Mouse (Mus musculus): Measurements from ENCODE around the gene Masp1. TPM values are rescaled to one million over a fixed set of nuclear protein-coding genes. Genes with fewer than 3 reads are reported as not detected.
A peak's percentile ranks its signal among the peaks of the same experiment; 100 is the strongest.

Gene Masp1
- polyA plus RNA-seq, 1 experiment = 16.4 TPM

DNA sequence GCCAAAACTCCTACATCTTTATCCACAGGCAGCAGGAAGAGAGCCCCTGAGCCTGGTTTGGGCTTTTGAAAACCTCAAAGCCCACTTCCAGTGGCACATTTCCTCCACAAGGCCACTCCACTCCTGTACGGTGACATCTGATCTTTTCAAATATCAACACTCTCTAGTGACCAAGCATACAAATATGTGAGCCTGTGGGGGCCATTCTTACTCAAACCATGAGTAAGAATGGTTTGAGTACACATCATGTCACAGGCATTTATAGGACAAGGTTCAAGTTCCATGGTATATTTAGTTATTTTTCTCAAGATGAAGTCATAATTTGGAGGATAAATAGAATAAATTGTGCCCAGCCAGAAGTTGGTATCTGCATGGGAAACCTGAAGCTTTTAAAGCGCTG lies 70.7 kb downstream of the Masp1 start:
- no peak overlapping the region for H3ac ChIP-seq (ENCODE audit: control insufficient read depth, insufficient read length)

DNA sequence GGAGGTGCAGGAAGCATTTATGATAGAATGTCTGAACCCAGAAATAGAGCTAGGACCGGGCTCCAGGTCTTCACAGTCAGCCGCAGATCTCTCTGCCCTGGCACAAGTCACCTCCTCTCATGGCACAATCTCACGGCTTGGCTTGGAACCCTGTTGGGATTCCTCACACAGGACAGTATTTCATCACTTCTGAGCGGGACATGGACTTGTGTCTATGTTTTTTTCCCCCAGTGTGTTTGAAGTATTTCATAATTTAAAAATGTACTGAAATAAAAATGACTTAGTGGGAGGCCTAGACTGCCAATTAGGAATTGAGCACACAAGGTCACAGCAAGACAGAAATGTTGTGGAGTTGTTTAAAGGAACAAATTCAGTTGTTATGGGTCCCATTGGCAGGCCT lies 76.4 kb downstream of the Masp1 start:
- TF ChIP-seq E2F4 (IDR thresholded peaks at IDR 0.05; ENCODE audit: insufficient read depth) = no peak
- no peak for TF ChIP-seq TCF3 (IDR thresholded peaks at IDR 0.05; ENCODE audit: insufficient read length, low read depth)
- no peak for TF ChIP-seq POLR2AphosphoS2 (IDR thresholded peaks at IDR 0.05; ENCODE audit: insufficient read length, low read depth)
- Histone ChIP-seq H3K79me2 (ENCODE audit: control insufficient read depth, insufficient read depth) (no peaks in the 10 kb centered on the region), H3K27me3 (ENCODE audit: control insufficient read depth, insufficient read depth, insufficient read length) (no peaks in the 10 kb centered on the region), H3ac (ENCODE audit: control insufficient read depth, insufficient read length) (no peak overlapping the region), H3K4me3 (no peak overlapping the region), H3K36me3 (ENCODE audit: control insufficient read depth, insufficient read depth) (no peaks in the 10 kb centered on the region), H3K4me2 (ENCODE audit: low read depth) (no peak overlapping the region)

More for the DNA sequence above, 70.7 kb downstream of the Masp1 start:
- no peak overlapping the region for H3K4me3 ChIP-seq
- no peaks in the 10 kb centered on the region for H3K36me3 ChIP-seq (ENCODE audit: control insufficient read depth, insufficient read depth)
- H3K4me2 ChIP-seq (ENCODE audit: low read depth) = no peak overlapping the region
- H3K79me2 ChIP-seq (ENCODE audit: control insufficient read depth, insufficient read depth) = no peaks in the 10 kb centered on the region
- TF ChIP-seq CEBPB (IDR thresholded peaks at IDR 0.05; ENCODE audit: insufficient read depth, poor library complexity, severe bottlenecking) = 0 out of 2 replicates have a peak, but pooled peaks have one; percentile 31
- no peak for TF ChIP-seq TCF3 (IDR thresholded peaks at IDR 0.05; ENCODE audit: insufficient read length, low read depth)
- H3K27me3 ChIP-seq (ENCODE audit: control insufficient read depth, insufficient read depth, insufficient read length) = no peaks in the 10 kb centered on the region

DNA sequence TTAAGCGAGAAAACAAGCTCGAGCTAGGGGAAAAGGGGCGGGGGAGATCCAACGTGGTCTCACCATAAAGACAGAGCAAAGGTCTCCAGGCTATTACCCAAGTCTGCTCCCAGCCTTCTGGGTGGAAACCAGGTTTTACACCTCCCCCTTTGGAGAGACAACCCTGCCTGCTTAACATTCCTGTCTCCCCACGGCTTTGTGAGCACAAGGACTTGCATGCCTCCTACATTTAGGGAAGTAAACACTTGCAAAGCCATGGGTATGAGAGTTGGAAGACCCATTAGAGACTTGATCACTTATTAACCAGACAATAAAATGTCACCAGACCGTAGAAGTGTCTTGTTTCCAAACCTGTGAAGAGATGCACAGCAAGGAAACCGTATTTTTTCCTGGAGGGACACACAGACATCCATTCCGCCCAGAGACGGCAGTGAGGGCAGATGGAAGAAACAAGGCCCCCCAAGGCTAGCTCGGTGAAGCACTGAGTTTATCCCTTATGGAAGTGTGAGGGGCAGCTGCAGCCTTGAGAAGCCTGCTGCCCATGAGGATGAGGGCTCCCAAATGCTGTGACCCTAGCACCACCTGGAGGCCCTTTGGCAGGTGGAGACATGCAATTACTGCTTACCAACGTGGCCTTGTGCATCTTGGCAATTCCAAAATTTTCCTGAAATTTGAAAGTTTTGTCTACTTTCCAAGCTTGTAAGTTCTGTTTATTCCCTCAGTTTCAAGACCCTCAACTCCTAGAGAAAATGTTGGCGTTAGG lies 83.0 kb downstream of the Masp1 start:
- H3K27me3 ChIP-seq (ENCODE audit: control insufficient read depth, insufficient read depth, insufficient read length) = no peaks in the 10 kb centered on the region
- TF ChIP-seq SRF (IDR thresholded peaks at IDR 0.05; ENCODE audit: control insufficient read depth, insufficient read length, low read depth) (no peak), POLR2AphosphoS2 (IDR thresholded peaks at IDR 0.05; ENCODE audit: insufficient read length, low read depth) (no peak), MYOD1 (IDR thresholded peaks at IDR 0.05; ENCODE audit: control insufficient read depth in 1 of 3, insufficient read length in 2 of 3, low read depth in 2 of 3) (no peak), POLR2A (IDR thresholded peaks at IDR 0.05; ENCODE audit: insufficient read length, low read depth) (no peak), E2F4 (IDR thresholded peaks at IDR 0.05; ENCODE audit: insufficient read depth) (no peak), CEBPB (IDR thresholded peaks at IDR 0.05; ENCODE audit: insufficient read depth, poor library complexity, severe bottlenecking) (no peak)
- H3ac ChIP-seq (ENCODE audit: control insufficient read depth, insufficient read length) = no peak overlapping the region
- H3K4me3 ChIP-seq = no peak overlapping the region
- no peak overlapping the region for H3K4me2 ChIP-seq (ENCODE audit: low read depth)
- H3K36me3 ChIP-seq (ENCODE audit: control insufficient read depth, insufficient read depth) = no peaks in the 10 kb centered on the region
- no peaks in the 10 kb centered on the region for H3K79me2 ChIP-seq (ENCODE audit: control insufficient read depth, insufficient read depth)

DNA sequence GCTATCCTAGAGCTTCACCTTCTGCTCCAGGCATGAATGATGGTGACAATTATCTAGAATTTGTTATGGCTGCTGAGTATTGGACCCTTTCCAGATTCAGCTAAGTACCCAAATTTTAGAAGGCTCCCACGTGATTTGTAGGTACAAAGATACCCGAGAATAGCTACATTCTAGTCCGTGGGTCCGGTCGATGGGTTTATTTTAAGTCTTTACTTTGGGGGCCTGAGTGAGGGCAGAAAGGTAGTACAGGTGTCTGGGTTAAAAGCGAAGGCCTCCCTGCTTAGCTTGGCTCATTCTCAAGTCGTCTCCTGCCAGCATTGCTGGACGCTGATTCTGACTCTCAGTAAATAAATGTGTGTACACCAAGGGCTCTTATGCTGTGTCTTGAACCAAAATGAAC lies 90.6 kb downstream of the Masp1 start:
- no peak overlapping the region for H3K4me3 ChIP-seq
- TF ChIP-seq POLR2A (IDR thresholded peaks at IDR 0.05; ENCODE audit: insufficient read length, low read depth) (no peak), MYOG (IDR thresholded peaks at IDR 0.05; ENCODE audit: control insufficient read depth in 1 of 3, insufficient read depth in 1 of 3, insufficient read length in 2 of 3, low read depth in 2 of 3) (no peak), E2F4 (IDR thresholded peaks at IDR 0.05; ENCODE audit: insufficient read depth) (no peak), TCF3 (IDR thresholded peaks at IDR 0.05; ENCODE audit: insufficient read length, low read depth) (no peak), TCF12 (IDR thresholded peaks at IDR 0.05; ENCODE audit: insufficient read depth, poor library complexity, severe bottlenecking) (no peak), MAX (IDR thresholded peaks at IDR 0.05; ENCODE audit: low read depth) (no peak), REST (IDR thresholded peaks at IDR 0.05; ENCODE audit: insufficient read depth, insufficient read length) (no peak)
- no peak overlapping the region for H3ac ChIP-seq (ENCODE audit: control insufficient read depth, insufficient read length)
- H3K36me3 ChIP-seq (ENCODE audit: control insufficient read depth, insufficient read depth) = no peaks in the 10 kb centered on the region
- H3K4me2 ChIP-seq (ENCODE audit: low read depth) = no peak overlapping the region
- H3K27me3 ChIP-seq (ENCODE audit: control insufficient read depth, insufficient read depth, insufficient read length) = no peaks in the 10 kb centered on the region
- no peaks in the 10 kb centered on the region for H3K79me2 ChIP-seq (ENCODE audit: control insufficient read depth, insufficient read depth)

DNA sequence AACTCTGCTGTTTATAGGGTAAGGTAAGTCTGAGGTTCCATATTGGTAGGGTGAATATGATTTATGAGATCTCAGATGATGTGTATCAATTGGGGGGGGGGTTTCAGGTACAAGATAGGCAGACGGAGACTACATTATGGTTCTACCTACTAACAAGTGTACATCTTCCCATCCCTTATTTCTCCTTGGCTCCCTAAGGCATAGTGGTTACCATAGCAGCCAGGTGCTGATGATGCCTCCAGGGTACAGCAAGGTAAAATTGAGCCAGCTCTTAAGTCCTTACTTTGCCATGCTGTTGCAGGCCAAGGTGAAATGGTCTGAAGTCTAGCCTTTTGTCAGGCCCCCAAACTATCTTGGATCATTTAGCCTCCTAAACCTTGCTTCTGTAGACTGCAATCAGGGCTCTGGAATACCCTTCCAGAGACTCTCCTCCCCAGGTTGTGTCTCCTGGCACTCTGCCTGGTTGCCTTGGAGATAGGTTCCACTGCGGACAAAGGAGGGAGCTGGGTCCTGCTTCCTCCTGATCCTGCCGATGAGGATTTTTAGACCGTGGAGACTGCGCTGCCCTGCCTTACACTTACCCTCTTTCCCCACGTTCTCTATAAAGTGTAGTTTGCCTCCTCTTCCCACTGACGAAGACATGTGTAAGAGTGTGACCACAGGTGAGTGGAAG lies 91.8 kb downstream of the Masp1 start, which contains the start of gene Rtp1:
Rtp1 (plus strand) TSS at position 487 of the 673 bp plus-strand sequence.
- Histone ChIP-seq H3K4me3 (no peak within 1 kb of the TSS), H3K36me3 (ENCODE audit: control insufficient read depth, insufficient read depth) (no peaks in the 10 kb centered on the region), H3K4me2 (ENCODE audit: low read depth) (no peak within 1 kb of the TSS), H3ac (ENCODE audit: control insufficient read depth, insufficient read length) (no peak within 1 kb of the TSS), H3K27me3 (ENCODE audit: control insufficient read depth, insufficient read depth, insufficient read length) (no peaks in the 10 kb centered on the region), H3K79me2 (ENCODE audit: control insufficient read depth, insufficient read depth) (no peaks in the 10 kb centered on the region)
- TF ChIP-seq REST (IDR thresholded peaks at IDR 0.05; ENCODE audit: insufficient read depth, insufficient read length) (no peak), TCF12 (IDR thresholded peaks at IDR 0.05; ENCODE audit: insufficient read depth, poor library complexity, severe bottlenecking) (no peak), MAX (IDR thresholded peaks at IDR 0.05; ENCODE audit: low read depth) (no peak), CEBPB (IDR thresholded peaks at IDR 0.05; ENCODE audit: insufficient read depth, poor library complexity, severe bottlenecking) (no peak), SRF (IDR thresholded peaks at IDR 0.05; ENCODE audit: control insufficient read depth, insufficient read length, low read depth) (no peak), POLR2AphosphoS2 (IDR thresholded peaks at IDR 0.05; ENCODE audit: insufficient read length, low read depth) (no peak), E2F4 (IDR thresholded peaks at IDR 0.05; ENCODE audit: insufficient read depth) (no peak), USF1 (IDR thresholded peaks at IDR 0.05; ENCODE audit: low read depth) (no peak), MYOG (IDR thresholded peaks at IDR 0.05; ENCODE audit: control insufficient read depth in 1 of 3, insufficient read depth in 1 of 3, insufficient read length in 2 of 3, low read depth in 2 of 3) (no peak), TCF3 (IDR thresholded peaks at IDR 0.05; ENCODE audit: insufficient read length, low read depth) (no peak), POLR2A (IDR thresholded peaks at IDR 0.05; ENCODE audit: insufficient read length, low read depth) (no peak), MYOD1 (IDR thresholded peaks at IDR 0.05; ENCODE audit: control insufficient read depth in 1 of 3, insufficient read length in 2 of 3, low read depth in 2 of 3) (no peak)
